8 mouse cellular contexts compared by ENCODE assay signal in genomic region chr15:85249252-85249651, GRCm38 (mm10). TPM values are rescaled to one million over a fixed set of nuclear protein-coding genes. Genes with fewer than 3 reads are reported as not detected.
A peak's percentile ranks its signal among the peaks of the same experiment; 100 is the strongest.
DNase-seq lines count a peak whose midpoint lies in the region; ATAC-seq lines count a peak whose summit lies in the region.

No protein-coding gene starts in this region.

- no peak for ATAC-seq in megakaryocyte, adult 5-6 weeks (ENCODE audit: poor library complexity, severe bottlenecking)

- intact Hi-C loops in left cerebral cortex, postnatal 36 days (cut with DNase I), result loop anchor here (1.0 kb wide), 1 partner anchor 98 kb away; no protein-coding TSS in a partner anchor

- DNase-seq in ovary, postnatal 14 days (ENCODE audit: low spot score), result peak; percentile 65
- DNase-seq in ovary, postnatal 36 days (ENCODE audit: low spot score), result no peak
- peak; percentile 7 for DNase-seq in c-Kit-positive CD71-positive TER-119-negative erythroid progenitor cells, embryonic 14.5 days (ENCODE audit: low read depth)
- peak; percentile 56 to 92 for DNase-seq in frontal cortex, adult 2 months (ENCODE audit: extremely low spot score in 1 of 2, low spot score in 1 of 2)
- peak; percentile 65 to 72 for DNase-seq in kidney, adult 8-10 months
- DNase-seq in left cerebral cortex, postnatal 36 days (ENCODE audit: low spot score in 2 of 2), result peak; percentile 44 to 52
- DNase-seq in right cerebral cortex, postnatal 25 days, result peak; percentile 56

RNA-seq across cellular contexts. Expression of gene Fbln1, which starts 43.5 kb away (rescaled TPM):
- 10.6 and 11.9 TPM in 2 replicates for polyA plus RNA-seq in frontal cortex, adult 2 months (2012; rRNA removed)
- 10 to 100 TPM in 1 of 2 experiments, 1 to 10 TPM in 1; 9.0 to 14.4 TPM for total RNA-seq in left cerebral cortex, postnatal 36 days (2021)
- total RNA-seq in megakaryocyte, adult 5-6 weeks (2015), result 0.07 and 0.34 TPM in 2 replicates
- not detected in 2 replicates for total RNA-seq in megakaryocyte, adult 5-6 weeks (2017)

Comparison
In these comparisons a context has a peak if more than half of its experiments do, and no peak if none do; other contexts are left out.
1. RNA of gene Fbln1, which starts 43.5 kb away (total RNA-seq): 9.0 to 14.4 TPM in left cerebral cortex, postnatal 36 days; 0.07 to 0.34 TPM in megakaryocyte, adult 5-6 weeks; every median in the first group is over 4 times any median in the second.